Mouse (Mus musculus): ENCODE measurements around the gene Serpind1.

Serpind1 gene

GRCm38 (mm10) chr16:17346766-17347165 is 15.6 kb downstream of the Serpind1 start:
- DNase-seq (ENCODE audit: low read depth, low spot score), result no peak

- no peak for DNase-seq (ENCODE audit: low read depth, low spot score)
Observed at GRCm38 (mm10) chr16:17356031-17356430, 24.9 kb downstream of the Serpind1 start.

GRCm38 (mm10) chr16:17358787-17359186 is 27.6 kb downstream of the Serpind1 start:
- DNase-seq (ENCODE audit: low read depth, low spot score), result no peak

- no peak for DNase-seq (ENCODE audit: low read depth, low spot score)
Observed at GRCm38 (mm10) chr16:17382306-17382705, 51.1 kb downstream of the Serpind1 start.

- no peak for DNase-seq (ENCODE audit: low read depth, low spot score)
Observed at GRCm38 (mm10) chr16:17383594-17384326, 52.6 kb downstream of the Serpind1 start.

GRCm38 (mm10) chr16:17392784-17393183 is 61.6 kb downstream of the Serpind1 start:
- no peak for DNase-seq (ENCODE audit: low read depth, low spot score)

Measured in forelimb bud, embryonic 11.5 days (tissue).